Mouse (Mus musculus) embryonic facial prominence, embryonic 15.5 days (tissue): ENCODE measurements around the gene Agap1. TPM values are rescaled to one million over a fixed set of nuclear protein-coding genes. Genes with fewer than 3 reads are reported as not detected.

Experiments
- ATAC-seq: fragments of 200-750 bp; cut with Nextera tagmentation; 2 replicates; pipeline ENCODE4 v1.8.0; 2017; ENCODE audit warnings: low read depth, moderate TSS enrichment; ENCODE audit not compliant: insufficient number of reproducible peaks, low FRiP score, low TSS enrichment
- H3K27ac ChIP-seq: fragments of 300-500 bp; sonication (generic); replicated peaks from 2 replicates; pipeline ENCODE4 v1.5.1; 2015; ENCODE audit warnings: mild to moderate bottlenecking, inconsistent platforms
- H3K27me3 ChIP-seq: fragments of 300-500 bp; sonication (generic); 2 replicates; pipeline ENCODE4 v1.6.1; 2015; ENCODE audit warnings: inconsistent platforms
- H3K36me3 ChIP-seq: fragments of 300-500 bp; sonication (generic); 2 replicates; pipeline ENCODE4 v1.6.1; 2015; ENCODE audit warnings: mild to moderate bottlenecking, inconsistent platforms
- H3K4me1 ChIP-seq: fragments of 300-500 bp; sonication (generic); 2 replicates; pipeline ENCODE4 v1.6.1; 2015; ENCODE audit warnings: inconsistent platforms
- H3K4me2 ChIP-seq: fragments of 300-500 bp; sonication (generic); replicated peaks from 2 replicates; pipeline ENCODE4 v1.6.1; 2015; ENCODE audit warnings: mild to moderate bottlenecking, inconsistent platforms
- H3K4me3 ChIP-seq: fragments of 300-500 bp; sonication (generic); replicated peaks from 2 replicates; pipeline ENCODE4 v1.5.1; 2015; ENCODE audit warnings: mild to moderate bottlenecking, inconsistent platforms
- H3K9ac ChIP-seq: fragments of 300-500 bp; sonication (generic); 2 replicates; pipeline ENCODE4 v1.6.1; 2015; ENCODE audit warnings: inconsistent platforms
- H3K9me3 ChIP-seq: fragments of 300-500 bp; sonication (generic); replicated peaks from 2 replicates; pipeline ENCODE4 v1.6.1; 2016; ENCODE audit warnings: inconsistent platforms
- WGBS: fragments of 180-500 bp; shearing (Covaris S2); methylation state at CpG from one replicate; pipeline ENCODE4 v1.1.7; 2015; 5-methylcytosine and 5-hydroxymethylcytosine counted together
- polyA plus RNA-seq: library from polyadenylated mRNA; unstranded; fragments of >200 nt; fragmentation: Nextera tagmentation; extraction: Ambion mirVana; gene quantifications from 2 replicates; pipeline ENCODE4 v1.2.1, GENCODE M21; 2015

Gene Agap1
- polyA plus RNA-seq, 1 experiment from 2014 or later: 13.4 TPM

GRCm38 (mm10) chr1:89583369-89583768 is 128.8 kb downstream of the Agap1 start:
- Histone ChIP-seq H3K9me3 (no peaks in the 10 kb centered on the region), H3K36me3 (no peaks in the 10 kb centered on the region), H3K4me2 (no peak overlapping the region), H3K27me3 (peaks cover 15% of the 10 kb centered on the region; the same call in 1 of the 2 replicates), H3K27ac (no peak overlapping the region), H3K9ac (no peak overlapping the region), H3K4me1 (peaks cover 30% of the 10 kb centered on the region), H3K4me3 (no peak overlapping the region)
- ATAC-seq: no peak
- WGBS: 75% methylated on average over 5 of the region's 5 CpGs

GRCm38 (mm10) chr1:89586991-89587683 is 132.5 kb downstream of the Agap1 start:
- Histone ChIP-seq H3K36me3 (peaks cover 11% of the 10 kb centered on the region; the same call in 1 of the 2 replicates), H3K27ac (no peak overlapping the region), H3K4me3 (no peak overlapping the region), H3K4me2 (no peak overlapping the region), H3K27me3 (peaks cover 2% of the 10 kb centered on the region; the same call in 1 of the 2 replicates), H3K9ac (no peak overlapping the region), H3K4me1 (peaks cover 10% of the 10 kb centered on the region), H3K9me3 (no peaks in the 10 kb centered on the region)
- ATAC-seq: no peak
- WGBS: 70% methylated on average over 14 of the region's 14 CpGs

DNA sequence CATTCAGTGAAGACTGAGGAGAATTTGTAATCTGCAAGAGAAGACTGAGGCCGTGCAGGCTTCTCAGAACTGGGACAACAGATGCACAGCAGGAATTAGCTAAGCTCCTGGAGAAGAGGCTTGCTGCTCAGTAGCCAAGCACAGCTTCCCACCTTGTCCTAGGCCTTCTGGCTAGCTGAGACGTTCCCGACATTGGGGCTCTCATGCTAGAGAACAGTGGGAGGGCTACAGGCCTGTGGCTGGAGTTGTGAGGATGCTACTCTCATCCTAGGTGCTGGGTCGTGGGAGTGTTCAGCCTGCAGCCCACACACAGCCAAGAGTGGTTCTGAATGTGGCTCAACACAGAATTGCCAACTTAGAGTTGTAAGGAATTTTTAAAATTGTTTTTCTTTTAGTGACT is 133.5 kb downstream of the Agap1 start:
- peaks cover 11% of the 10 kb centered on the region; the same call in 1 of the 2 replicates for H3K36me3 ChIP-seq
- ATAC-seq: no peak
- H3K4me3 ChIP-seq: no peak overlapping the region
- no peaks in the 10 kb centered on the region for H3K9me3 ChIP-seq
- H3K4me1 ChIP-seq: 0 out of 2 replicates have a peak, but pooled peaks cover 5% of the 10 kb centered on the region
- H3K4me2 ChIP-seq: no peak overlapping the region
- no peak overlapping the region for H3K9ac ChIP-seq
- H3K27me3 ChIP-seq: no peaks in the 10 kb centered on the region
- H3K27ac ChIP-seq: no peak overlapping the region
- WGBS: 55% methylated on average over 4 of the region's 4 CpGs

- H3K27me3 ChIP-seq: no peaks in the 10 kb centered on the region
- no peak overlapping the region for H3K4me2 ChIP-seq
- H3K27ac ChIP-seq: no peak overlapping the region
- no peak for ATAC-seq
- no peak overlapping the region for H3K9ac ChIP-seq
- 79% methylated on average over 7 of the region's 7 CpGs for WGBS
- H3K36me3 ChIP-seq: peaks cover 11% of the 10 kb centered on the region; the same call in 1 of the 2 replicates
- peaks cover 10% of the 10 kb centered on the region; the same call in 1 of the 2 replicates for H3K4me1 ChIP-seq
- no peak overlapping the region for H3K4me3 ChIP-seq
- no peaks in the 10 kb centered on the region for H3K9me3 ChIP-seq
Observed at GRCm38 (mm10) chr1:89590994-89591393, 136.4 kb downstream of the Agap1 start.

DNA sequence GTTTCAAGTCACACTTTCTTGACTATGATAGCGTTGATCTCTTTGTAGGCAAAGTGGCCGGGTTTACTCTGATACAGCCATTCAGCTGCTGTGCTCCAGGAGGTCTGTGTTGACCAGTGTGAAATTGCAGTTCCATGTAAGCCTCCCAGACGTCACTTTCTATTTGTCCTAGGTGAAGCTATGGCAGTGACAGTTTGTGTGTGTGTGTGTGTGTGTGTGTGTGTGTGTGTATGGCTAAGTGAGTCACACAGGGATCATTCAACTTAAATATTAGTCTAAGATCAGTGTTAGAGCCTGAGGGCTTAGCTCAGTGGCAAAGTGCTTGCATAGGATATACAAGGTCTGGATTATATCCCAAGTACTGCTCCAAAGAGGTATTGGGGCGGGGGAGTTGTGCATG is 138.6 kb downstream of the Agap1 start:
- Histone ChIP-seq H3K27ac (no peak overlapping the region), H3K9me3 (no peaks in the 10 kb centered on the region), H3K27me3 (no peaks in the 10 kb centered on the region), H3K4me1 (peaks cover 6% of the 10 kb centered on the region; the same call in 1 of the 2 replicates), H3K4me3 (no peak overlapping the region), H3K4me2 (no peak overlapping the region), H3K9ac (no peak overlapping the region), H3K36me3 (peaks cover 11% of the 10 kb centered on the region; the same call in 1 of the 2 replicates)
- no peak for ATAC-seq
- WGBS: 75% methylated on average over 4 of the region's 4 CpGs

- no peak for ATAC-seq
- H3K4me1 ChIP-seq: peaks cover 19% of the 10 kb centered on the region
- 80% methylated on average over 8 of the region's 8 CpGs for WGBS
- H3K4me2 ChIP-seq: no peak overlapping the region
- no peak overlapping the region for H3K9ac ChIP-seq
- H3K4me3 ChIP-seq: no peak overlapping the region
- peaks cover 11% of the 10 kb centered on the region; the same call in 1 of the 2 replicates for H3K36me3 ChIP-seq
- H3K9me3 ChIP-seq: no peaks in the 10 kb centered on the region
- no peaks in the 10 kb centered on the region for H3K27me3 ChIP-seq
- 0 out of 2 replicates have a peak overlapping the region, but pooled peaks have one; percentile 28 for H3K27ac ChIP-seq
Observed at GRCm38 (mm10) chr1:89594999-89595398, 140.4 kb downstream of the Agap1 start.

DNA sequence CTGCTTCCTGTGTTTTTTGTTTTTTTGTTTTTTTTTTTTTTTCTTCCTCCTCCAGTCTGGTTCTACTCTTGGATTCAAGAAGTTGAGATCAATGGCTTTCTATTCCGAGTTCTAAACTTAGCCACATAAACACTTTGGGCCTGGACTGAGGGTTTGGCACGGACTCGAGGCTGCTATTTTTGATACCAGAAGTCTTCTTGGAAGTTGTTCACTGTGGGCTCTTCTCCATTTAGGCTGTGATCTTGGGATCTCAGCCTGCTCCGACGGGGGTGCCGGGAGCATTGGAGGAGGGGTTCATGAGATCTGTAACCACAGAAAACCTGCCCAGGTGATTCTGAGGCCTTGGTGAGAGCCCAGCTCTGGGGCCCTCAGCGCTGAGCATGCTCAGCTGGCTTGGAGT is 140.8 kb downstream of the Agap1 start:
- Histone ChIP-seq H3K9me3 (no peaks in the 10 kb centered on the region), H3K36me3 (peaks cover 11% of the 10 kb centered on the region; the same call in 1 of the 2 replicates), H3K9ac (no peak overlapping the region), H3K27ac (no peak overlapping the region), H3K4me2 (no peak overlapping the region), H3K4me3 (no peak overlapping the region), H3K27me3 (no peaks in the 10 kb centered on the region), H3K4me1 (peaks cover 23% of the 10 kb centered on the region)
- 78% methylated on average over 7 of the region's 7 CpGs for WGBS
- no peak for ATAC-seq

DNA sequence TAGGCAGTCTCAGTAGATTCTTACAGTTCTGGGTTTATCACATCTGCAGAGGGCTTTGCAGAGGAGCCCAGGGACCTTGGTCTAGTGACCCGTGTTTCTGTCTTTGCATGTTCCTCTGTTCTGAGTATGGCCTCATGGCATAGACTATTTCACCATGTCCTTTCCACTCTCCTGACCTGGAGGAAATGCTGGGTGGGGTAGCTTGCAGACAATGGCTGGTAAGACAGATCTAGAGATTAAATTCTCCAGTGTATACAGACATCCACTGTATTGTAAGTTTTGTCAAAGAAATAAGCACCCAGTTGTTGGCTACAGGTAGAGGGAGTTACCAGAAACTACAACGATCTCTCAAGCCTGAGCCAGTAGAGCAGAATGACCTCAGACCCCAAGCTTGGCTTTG is 141.6 kb downstream of the Agap1 start:
- Histone ChIP-seq H3K4me3 (no peak overlapping the region), H3K36me3 (peaks cover 5% of the 10 kb centered on the region; the same call in 1 of the 2 replicates), H3K9me3 (no peaks in the 10 kb centered on the region), H3K9ac (no peak overlapping the region), H3K4me1 (peaks cover 27% of the 10 kb centered on the region), H3K27me3 (no peaks in the 10 kb centered on the region), H3K27ac (no peak overlapping the region), H3K4me2 (no peak overlapping the region)
- ATAC-seq: no peak
- 90% methylated on average over 2 of the region's 2 CpGs for WGBS

- H3K4me2 ChIP-seq: no peak overlapping the region
- 86% methylated on average over 5 of the region's 5 CpGs for WGBS
- H3K36me3 ChIP-seq: no peaks in the 10 kb centered on the region
- no peaks in the 10 kb centered on the region for H3K9me3 ChIP-seq
- H3K9ac ChIP-seq: no peak overlapping the region
- H3K27me3 ChIP-seq: no peaks in the 10 kb centered on the region
- no peak overlapping the region for H3K27ac ChIP-seq
- H3K4me3 ChIP-seq: no peak overlapping the region
- ATAC-seq: no peak
- peaks cover 38% of the 10 kb centered on the region for H3K4me1 ChIP-seq
Observed at GRCm38 (mm10) chr1:89598906-89599305, 144.3 kb downstream of the Agap1 start.

DNA sequence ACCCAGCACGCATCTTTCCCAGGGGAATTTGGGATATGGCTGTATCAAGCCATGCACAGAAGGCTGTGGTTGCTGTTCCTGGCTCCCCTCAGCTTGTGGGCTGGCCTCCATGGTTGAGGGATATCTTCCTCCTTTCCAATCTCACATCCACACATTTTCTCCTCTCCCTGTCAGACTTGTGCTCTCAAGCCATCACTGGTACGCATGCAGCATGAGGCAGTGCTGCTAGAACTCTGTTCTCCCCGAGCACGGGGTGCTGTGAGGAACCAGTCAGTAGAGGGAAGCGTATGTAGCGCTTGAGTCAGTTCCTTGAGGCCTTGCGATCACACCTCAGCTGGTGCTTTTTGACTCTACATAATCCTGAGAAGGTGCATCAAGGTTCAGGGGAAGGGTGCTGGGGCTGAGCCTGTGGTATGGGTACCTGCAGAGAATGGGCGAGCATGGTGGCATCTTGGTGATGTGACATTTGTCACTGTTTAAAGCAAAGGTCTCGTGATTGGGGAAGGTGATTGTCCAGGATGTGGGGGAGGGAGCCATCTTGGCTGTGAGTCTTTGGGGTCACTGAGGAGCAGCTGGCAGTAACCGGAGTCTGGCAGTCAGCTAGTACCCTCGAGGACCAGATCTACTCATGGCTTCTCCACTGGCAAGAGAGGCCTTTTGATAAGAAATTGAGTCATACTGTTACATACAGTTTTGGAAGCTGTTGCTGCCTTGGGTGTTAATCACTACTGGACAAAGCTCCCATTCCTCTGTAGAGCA is 145.6 kb downstream of the Agap1 start:
- Histone ChIP-seq H3K4me3 (no peak overlapping the region), H3K9me3 (no peaks in the 10 kb centered on the region), H3K9ac (no peak overlapping the region), H3K27me3 (no peaks in the 10 kb centered on the region), H3K27ac (no peak overlapping the region), H3K36me3 (no peaks in the 10 kb centered on the region), H3K4me1 (peaks cover 35% of the 10 kb centered on the region), H3K4me2 (no peak overlapping the region)
- ATAC-seq: no peak
- 83% methylated on average over 11 of the region's 11 CpGs for WGBS

GRCm38 (mm10) chr1:89601349-89601748 is 146.7 kb downstream of the Agap1 start:
- H3K4me1 ChIP-seq: peaks cover 32% of the 10 kb centered on the region

More at GRCm38 (mm10) chr1:89601349-89601748, 146.7 kb downstream of the Agap1 start:
- H3K36me3 ChIP-seq: no peaks in the 10 kb centered on the region
- no peaks in the 10 kb centered on the region for H3K27me3 ChIP-seq
- no peak overlapping the region for H3K9ac ChIP-seq
- H3K9me3 ChIP-seq: no peaks in the 10 kb centered on the region
- H3K4me2 ChIP-seq: no peak overlapping the region
- no peak for ATAC-seq
- 85% methylated on average over 7 of the region's 7 CpGs for WGBS
- H3K4me3 ChIP-seq: no peak overlapping the region
- no peak overlapping the region for H3K27ac ChIP-seq
